Mouse (Mus musculus): ENCODE results near the gene Map2. TPM values are rescaled to one million over a fixed set of nuclear protein-coding genes. Genes with fewer than 3 reads are reported as not detected.

Gene Map2
- total and polyA plus RNA-seq, 3 experiments = not detected

DNA sequence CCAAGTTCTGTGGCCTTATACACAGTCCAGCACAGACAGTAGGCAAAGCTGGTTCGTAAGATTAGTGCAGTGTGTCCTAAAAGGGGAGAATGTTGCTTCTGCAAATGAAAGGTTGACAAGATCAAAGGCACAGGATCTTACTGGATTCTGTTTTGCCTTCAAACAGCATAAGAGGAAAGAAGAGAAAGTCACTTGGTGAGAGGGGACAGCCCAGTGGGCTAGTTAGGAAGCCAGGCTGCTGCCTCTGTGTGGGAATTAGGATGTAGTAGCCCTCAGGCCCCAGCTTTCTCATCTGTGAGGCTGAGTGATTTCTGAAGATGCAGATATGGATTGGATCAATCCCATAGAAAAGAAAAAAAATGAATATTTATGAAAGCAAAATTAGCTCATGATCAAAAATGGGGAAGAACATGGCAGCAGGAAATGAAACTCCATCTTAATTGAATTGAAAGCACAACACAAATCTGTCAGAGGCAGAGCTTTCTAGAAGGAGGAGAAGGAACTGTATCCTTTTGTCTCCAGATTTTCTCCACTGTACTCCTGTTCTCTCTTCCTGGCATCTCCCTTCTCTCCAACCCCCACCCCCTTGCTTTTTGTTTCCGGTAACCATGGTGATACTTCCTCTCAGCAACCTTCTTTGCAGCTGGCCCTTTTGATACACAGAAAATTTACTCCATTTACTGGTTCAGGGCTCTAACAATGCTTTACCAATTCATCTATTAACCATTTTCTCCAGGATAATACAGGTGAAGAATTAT, 145.5 kb downstream of the Map2 start:
- Histone ChIP-seq H3K79me2 (ENCODE audit: control insufficient read depth, insufficient read depth, low read length, poor library complexity) (no peaks in the 10 kb centered on the region), H3K9me3 (replicated peaks; ENCODE audit: insufficient read depth, low read length) (no peaks in the 10 kb centered on the region), H3K27me3 (ENCODE audit: control insufficient read depth in 1 of 2, insufficient read depth in 2 of 2, low read length in 2 of 2) (no peaks in the 10 kb centered on the region), H3K9ac (ENCODE audit: control insufficient read depth, low read depth, low read length, poor library complexity, severe bottlenecking) (no peak overlapping the region), H3K4me1 (ENCODE audit: control insufficient read depth in 1 of 2, insufficient read depth in 2 of 2, low read length in 2 of 2) (no peaks in the 10 kb centered on the region), H3K27ac (ENCODE audit: control insufficient read depth, low read depth, low read length) (no peak overlapping the region), H3K36me3 (ENCODE audit: control insufficient read depth in 1 of 2, insufficient read depth in 2 of 2, low read length in 2 of 2) (no peaks in the 10 kb centered on the region), H3K4me3 (ENCODE audit: control insufficient read depth in 1 of 2, insufficient read depth in 1 of 2, low read depth in 2 of 2, low read length in 2 of 2) (no peak overlapping the region)
- no peak for TF ChIP-seq CHD2 (IDR thresholded peaks at IDR 0.05; ENCODE audit: low read length)
- TF ChIP-seq RAD21 (IDR thresholded peaks at IDR 0.05; ENCODE audit: low read depth, low read length) = no peak
- TF ChIP-seq E2F4 (IDR thresholded peaks at IDR 0.05; ENCODE audit: borderline replicate concordance, low read depth, low read length) = no peak
- no peak for TF ChIP-seq BHLHE40 (IDR thresholded peaks at IDR 0.05; ENCODE audit: borderline replicate concordance, low read depth, low read length)
- no peak for TF ChIP-seq GATA1 (IDR thresholded peaks at IDR 0.05; ENCODE audit: low read depth, low read length)
- TF ChIP-seq GABPA (IDR thresholded peaks at IDR 0.05; ENCODE audit: low read depth, low read length) = no peak
- TF ChIP-seq ZNF384 (IDR thresholded peaks at IDR 0.05; ENCODE audit: low read depth, low read length) = no peak
- TF ChIP-seq MEF2A (IDR thresholded peaks at IDR 0.05; ENCODE audit: extremely low read depth, insufficient replicate concordance, low read depth, low read length, poor library complexity, severe bottlenecking) = no peak
- TF ChIP-seq POLR2AphosphoS2 (IDR thresholded peaks at IDR 0.05; ENCODE audit: low read length) = no peak
- no peak for TF ChIP-seq NRF1 (IDR thresholded peaks at IDR 0.05; ENCODE audit: insufficient read depth, low read depth, low read length, poor library complexity, severe bottlenecking)
- TF ChIP-seq SIN3A (IDR thresholded peaks at IDR 0.05; ENCODE audit: low read length) = no peak
- no peak for TF ChIP-seq ELF1 (IDR thresholded peaks at IDR 0.05; ENCODE audit: low read depth, low read length)
- TF ChIP-seq USF1 (IDR thresholded peaks at IDR 0.05; ENCODE audit: low read depth, low read length) = no peak
- DNase-seq (ENCODE audit: low read depth, low spot score) = no peak

- TF ChIP-seq ZKSCAN1 (IDR thresholded peaks at IDR 0.05; ENCODE audit: low read depth, low read length) = no peak
- no peak for TF ChIP-seq TAL1 (IDR thresholded peaks at IDR 0.05; ENCODE audit: low read length)
- TF ChIP-seq GATA1 (IDR thresholded peaks at IDR 0.05; ENCODE audit: low read depth, low read length) = no peak
- TF ChIP-seq MYC (IDR thresholded peaks at IDR 0.05; ENCODE audit: low read depth, low read length) = no peak
- no peak for TF ChIP-seq HCFC1 (IDR thresholded peaks at IDR 0.05; ENCODE audit: low read depth, low read length)
- no peak for TF ChIP-seq CHD2 (IDR thresholded peaks at IDR 0.05; ENCODE audit: low read length)
- no peak for TF ChIP-seq USF2 (IDR thresholded peaks at IDR 0.05; ENCODE audit: borderline replicate concordance in 1 of 2, insufficient read depth in 1 of 2, low read depth in 1 of 2, low read length in 2 of 2)
- TF ChIP-seq TCF12 (IDR thresholded peaks at IDR 0.05; ENCODE audit: low read depth, low read length) = no peak
- no peak for TF ChIP-seq E2F4 (IDR thresholded peaks at IDR 0.05; ENCODE audit: borderline replicate concordance, low read depth, low read length)
- no peak for TF ChIP-seq MYB (IDR thresholded peaks at IDR 0.05; ENCODE audit: low read depth, low read length)
- no peak for TF ChIP-seq SIN3A (IDR thresholded peaks at IDR 0.05; ENCODE audit: low read length)
- no peak for TF ChIP-seq ZNF384 (IDR thresholded peaks at IDR 0.05; ENCODE audit: low read depth, low read length)
- TF ChIP-seq SMC3 (IDR thresholded peaks at IDR 0.05; ENCODE audit: low read depth, low read length) = no peak
- no peak for TF ChIP-seq CHD1 (IDR thresholded peaks at IDR 0.05; ENCODE audit: low read depth, low read length)
- TF ChIP-seq RAD21 (IDR thresholded peaks at IDR 0.05; ENCODE audit: low read depth, low read length) = no peak
- TF ChIP-seq BHLHE40 (IDR thresholded peaks at IDR 0.05; ENCODE audit: borderline replicate concordance, low read depth, low read length) = no peak
- no peak for TF ChIP-seq ELF1 (IDR thresholded peaks at IDR 0.05; ENCODE audit: low read depth, low read length)
- Histone ChIP-seq H3K27ac (ENCODE audit: control insufficient read depth, low read depth, low read length) (no peak overlapping the region), H3K9me3 (replicated peaks; ENCODE audit: insufficient read depth, low read length) (no peaks in the 10 kb centered on the region), H3K4me3 (ENCODE audit: control insufficient read depth in 1 of 2, insufficient read depth in 1 of 2, low read depth in 2 of 2, low read length in 2 of 2) (no peak overlapping the region), H3K4me1 (ENCODE audit: control insufficient read depth in 1 of 2, insufficient read depth in 2 of 2, low read length in 2 of 2) (no peaks in the 10 kb centered on the region), H3K36me3 (ENCODE audit: control insufficient read depth in 1 of 2, insufficient read depth in 2 of 2, low read length in 2 of 2) (no peaks in the 10 kb centered on the region), H3K79me2 (ENCODE audit: control insufficient read depth, insufficient read depth, low read length, poor library complexity) (no peaks in the 10 kb centered on the region), H3K9ac (ENCODE audit: control insufficient read depth, low read depth, low read length, poor library complexity, severe bottlenecking) (no peak overlapping the region), H3K27me3 (ENCODE audit: control insufficient read depth in 1 of 2, insufficient read depth in 2 of 2, low read length in 2 of 2) (no peaks in the 10 kb centered on the region)
- DNase-seq (ENCODE audit: low read depth, low spot score) = no peak
Observed at GRCm38 (mm10) chr1:66321136-66321502, 146.0 kb downstream of the Map2 start.
